Mouse (Mus musculus) kidney, embryonic 14.5 days (tissue): ENCODE data around the gene Lfng. TPM values are rescaled to one million over a fixed set of nuclear protein-coding genes. Genes with fewer than 3 reads are reported as not detected.

ENCODE experiments used
- polyA plus RNA-seq: library from polyadenylated mRNA; unstranded; fragments of >200 nt; fragmentation: Nextera tagmentation; extraction: Ambion mirVana; gene quantifications from 2 replicates; pipeline ENCODE4 v1.2.1, GENCODE M21; 2014

Gene Lfng
- polyA plus RNA-seq, 1 experiment from 2014 or later: 39.0 TPM

Other genes with a start within 250 kb of the Lfng start
- gene Snx8, start 218.1 kb upstream of the Lfng start, polyA plus RNA-seq: 10.5 and 12.9 TPM in 2 replicates
- 139 and 188 TPM in 2 replicates for gene Eif3b, start 188.0 kb upstream of the Lfng start, polyA plus RNA-seq
- not detected in 2 replicates for gene Gm4869, start 161.7 kb upstream of the Lfng start, polyA plus RNA-seq
- 13.3 and 17.5 TPM in 2 replicates for gene Chst12, start 101.8 kb upstream of the Lfng start, polyA plus RNA-seq
- 0.34 TPM in 1 of 2 replicates, not detected in the other for gene Grifin, start 42.2 kb upstream of the Lfng start, polyA plus RNA-seq
- gene Ttyh3, start 41.7 kb downstream of the Lfng start, polyA plus RNA-seq: 40.0 and 48.5 TPM in 2 replicates
- 19.4 and 26.8 TPM in 2 replicates for gene Iqce, start 95.1 kb downstream of the Lfng start, polyA plus RNA-seq
- gene Brat1, start 97.7 kb downstream of the Lfng start, polyA plus RNA-seq: 12.0 and 14.6 TPM in 2 replicates
- gene Amz1, start 116.8 kb downstream of the Lfng start, polyA plus RNA-seq: 1.1 and 1.5 TPM in 2 replicates
- gene Gna12, start 223.1 kb downstream of the Lfng start, polyA plus RNA-seq: 20.4 and 22.1 TPM in 2 replicates